Mouse (Mus musculus) limb, embryonic 15.5 days (tissue): ENCODE data around the gene Ptgs1. TPM values are rescaled to one million over a fixed set of nuclear protein-coding genes. Genes with fewer than 3 reads are reported as not detected.

Experiments used
- polyA plus RNA-seq: library from polyadenylated mRNA; unstranded; fragments of >200 nt; fragmentation: Nextera tagmentation; extraction: Ambion mirVana; gene quantifications from 2 replicates; pipeline ENCODE4 v1.2.1, GENCODE M21; 2015

Gene Ptgs1
- polyA plus RNA-seq, 1 experiment from 2014 or later: 21.8 TPM

Other genes starting within 250 kb of the Ptgs1 start
- 210 and 231 TPM in 2 replicates for gene Ndufa8, start 181.0 kb upstream of the Ptgs1 start, polyA plus RNA-seq
- gene Morn5, start 181.0 kb upstream of the Ptgs1 start, polyA plus RNA-seq: 0.52 TPM in 1 of 2 replicates, not detected in the other
- gene Lhx6, start 125.0 kb upstream of the Ptgs1 start, polyA plus RNA-seq: 0.65 and 0.92 TPM in 2 replicates
- 27.3 and 30.1 TPM in 2 replicates for gene Mrrf, start 94.0 kb upstream of the Ptgs1 start, polyA plus RNA-seq
- gene Rbm18, start 93.7 kb upstream of the Ptgs1 start, polyA plus RNA-seq: 68.7 and 69.3 TPM in 2 replicates
- 0.03 TPM in 1 of 2 replicates, not detected in the other for gene Olfr338, start 143.1 kb downstream of the Ptgs1 start, polyA plus RNA-seq
- not detected in 2 replicates for gene Olfr339, start 188.5 kb downstream of the Ptgs1 start, polyA plus RNA-seq
- gene Olfr340, start 222.2 kb downstream of the Ptgs1 start, polyA plus RNA-seq: not detected in 2 replicates